Mouse (Mus musculus) urinary bladder, postnatal 25 days (tissue): ENCODE measurements at regions not wholly inside any gene's neighbourhood (a gene's known extent, or its start where the extent isn't known, plus 50 kb on each side); places are given as distances from the start of the nearest gene placed in this dataset.

Source experiments
- DNase-seq: peaks from one replicate; pipeline ENCODE4 v3.0.0; 2022; ENCODE audit warnings: low spot score

DNA sequence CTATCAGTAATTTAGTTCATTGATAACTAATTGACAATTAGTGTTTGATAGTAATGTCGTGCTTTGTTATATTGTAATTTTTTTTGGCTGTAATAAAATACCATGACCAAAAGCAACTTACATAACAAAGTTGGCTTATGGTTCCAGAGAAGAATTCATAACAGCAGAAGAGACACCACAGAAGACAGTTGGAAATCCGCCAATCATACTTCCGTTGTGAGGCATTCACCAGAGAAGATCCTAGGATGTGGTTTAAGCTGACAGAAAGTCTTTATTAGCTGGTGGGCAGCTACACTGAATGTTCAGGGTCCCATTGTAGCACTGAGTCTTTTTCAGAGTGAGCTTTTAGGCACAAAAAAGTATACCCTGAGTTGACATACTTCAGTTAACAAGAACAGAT lies 109.9 kb downstream of the Sec23a start:
- DNase-seq, result no peak

DNA sequence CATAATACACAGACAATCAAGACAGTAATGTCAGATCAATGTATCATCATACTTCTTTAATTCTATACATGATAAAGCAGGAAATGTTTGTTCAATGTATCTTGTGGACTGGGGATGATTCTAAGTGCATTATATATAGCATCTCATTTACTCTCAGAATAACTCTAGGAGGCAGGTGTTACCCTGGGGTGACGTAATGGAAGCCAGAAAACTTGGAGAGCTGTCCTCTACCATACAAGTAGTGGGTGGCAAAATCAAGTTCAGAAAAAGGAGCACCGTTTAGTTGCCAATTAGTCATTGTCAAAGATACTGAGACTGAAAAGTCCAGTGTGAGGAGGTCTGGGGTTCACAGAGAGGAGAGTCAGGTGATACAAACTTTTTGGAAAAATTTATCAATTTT lies 136.0 kb downstream of the Sec23a start:
- no peak for DNase-seq

DNA sequence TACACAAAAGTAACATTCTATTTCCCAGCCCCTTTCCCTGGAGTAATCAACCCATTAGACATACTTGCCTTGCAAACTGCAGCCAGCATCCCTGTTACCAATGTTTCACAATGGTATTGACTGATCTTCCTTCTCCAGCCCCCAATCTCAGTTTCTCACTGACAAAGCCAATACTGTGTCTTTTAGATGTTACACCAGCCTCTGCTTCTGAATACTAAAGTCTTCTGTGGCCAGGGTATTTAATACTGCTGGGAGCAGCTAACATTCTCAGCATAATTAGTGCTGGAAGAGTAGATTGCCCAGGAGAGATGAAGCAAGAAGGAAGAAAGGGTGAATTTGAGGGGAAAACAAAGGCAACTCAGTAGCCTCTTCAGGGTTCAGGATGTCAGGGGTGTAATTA lies 139.4 kb downstream of the Sec23a start:
- no peak for DNase-seq

DNA sequence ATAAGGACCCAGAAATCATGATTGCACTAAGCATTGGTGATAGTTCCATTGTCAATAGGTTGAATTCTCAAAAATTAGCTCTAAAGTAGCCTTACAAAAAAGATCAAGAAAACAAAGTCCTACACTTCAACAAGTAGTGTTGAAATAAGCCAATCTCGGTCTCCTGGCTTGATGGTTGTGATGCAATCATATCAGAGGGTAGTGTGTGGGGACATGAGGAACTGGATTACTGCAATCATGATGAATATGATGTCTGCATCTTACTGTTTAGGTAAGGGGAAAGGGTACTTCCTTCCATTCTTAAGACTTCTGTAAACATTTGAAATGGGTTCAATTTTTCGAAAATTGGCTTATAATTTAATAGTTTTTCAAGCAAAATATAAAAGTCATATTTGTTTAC lies 155.3 kb downstream of the Sec23a start:
- DNase-seq, result no peak

DNA sequence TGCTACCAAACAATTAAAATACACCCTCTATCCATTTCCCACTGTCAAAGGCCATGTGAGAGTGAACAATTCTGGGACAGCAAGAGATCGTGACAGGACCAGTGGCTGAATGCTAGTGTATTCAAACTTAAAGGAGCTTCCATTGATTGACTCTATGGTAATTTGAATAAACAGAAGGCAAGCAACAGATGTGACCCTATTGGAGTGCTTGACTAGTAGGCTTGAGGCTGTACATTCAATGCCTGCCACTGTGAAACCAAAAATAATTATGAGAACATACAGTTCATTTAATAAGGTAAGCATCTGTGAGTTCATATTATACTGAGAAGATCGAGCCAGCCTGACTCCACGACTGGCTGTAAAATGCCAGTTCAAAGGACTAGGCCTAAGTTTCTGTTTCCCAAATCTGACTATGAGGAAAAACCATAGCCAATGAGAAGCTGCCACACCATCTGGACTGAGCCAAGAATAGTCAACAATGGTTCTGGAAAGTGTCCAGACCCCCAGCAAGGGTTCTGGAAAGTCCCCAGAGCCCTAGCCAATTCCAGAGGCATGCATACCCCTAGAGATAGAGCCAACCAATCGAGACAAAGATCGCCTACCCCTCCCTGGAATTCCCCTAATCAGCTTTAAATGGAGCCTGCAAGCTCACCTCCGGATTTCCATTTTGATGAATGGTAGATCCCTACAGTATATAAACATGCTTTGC lies 160.0 kb downstream of the Sec23a start:
- no peak for DNase-seq

DNA sequence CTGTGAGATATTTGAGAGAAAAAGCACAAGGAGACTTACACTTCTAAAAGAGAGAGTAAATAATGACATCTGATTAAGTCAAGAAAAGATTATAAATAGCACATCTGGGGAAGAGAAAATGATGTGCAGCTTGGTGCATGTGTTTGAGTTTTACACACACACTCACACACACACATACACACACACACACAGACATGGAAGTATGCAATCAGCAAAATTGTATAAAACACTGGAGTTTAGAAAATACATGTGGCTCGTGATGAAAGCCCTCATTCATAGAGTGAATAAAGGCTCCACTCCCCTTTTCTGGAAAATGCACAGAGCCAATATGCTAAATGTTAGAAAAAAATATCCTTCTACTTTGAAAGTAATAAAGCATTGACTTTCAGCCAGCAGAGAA lies 182.2 kb downstream of the Sec23a start:
- DNase-seq, result no peak

DNA sequence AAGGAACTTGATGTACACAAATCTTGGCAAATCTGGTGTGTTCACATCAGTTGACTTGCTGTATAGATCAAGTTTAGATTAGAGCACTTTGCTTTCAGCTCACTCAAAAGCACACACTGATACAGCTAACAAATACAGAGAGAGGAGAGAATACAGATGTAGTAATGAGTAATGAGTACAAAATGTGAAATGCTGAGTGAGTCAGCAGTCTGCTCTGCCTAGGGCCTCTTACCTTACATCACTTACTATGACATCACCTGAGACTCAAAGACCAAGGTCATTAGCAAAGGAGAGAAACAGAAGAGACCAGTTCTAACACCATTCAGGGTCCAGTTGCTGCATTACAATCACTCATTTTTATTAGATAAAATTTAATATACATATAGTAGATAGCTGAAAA lies 184.0 kb downstream of the Sec23a start:
- DNase-seq, result no peak

DNA sequence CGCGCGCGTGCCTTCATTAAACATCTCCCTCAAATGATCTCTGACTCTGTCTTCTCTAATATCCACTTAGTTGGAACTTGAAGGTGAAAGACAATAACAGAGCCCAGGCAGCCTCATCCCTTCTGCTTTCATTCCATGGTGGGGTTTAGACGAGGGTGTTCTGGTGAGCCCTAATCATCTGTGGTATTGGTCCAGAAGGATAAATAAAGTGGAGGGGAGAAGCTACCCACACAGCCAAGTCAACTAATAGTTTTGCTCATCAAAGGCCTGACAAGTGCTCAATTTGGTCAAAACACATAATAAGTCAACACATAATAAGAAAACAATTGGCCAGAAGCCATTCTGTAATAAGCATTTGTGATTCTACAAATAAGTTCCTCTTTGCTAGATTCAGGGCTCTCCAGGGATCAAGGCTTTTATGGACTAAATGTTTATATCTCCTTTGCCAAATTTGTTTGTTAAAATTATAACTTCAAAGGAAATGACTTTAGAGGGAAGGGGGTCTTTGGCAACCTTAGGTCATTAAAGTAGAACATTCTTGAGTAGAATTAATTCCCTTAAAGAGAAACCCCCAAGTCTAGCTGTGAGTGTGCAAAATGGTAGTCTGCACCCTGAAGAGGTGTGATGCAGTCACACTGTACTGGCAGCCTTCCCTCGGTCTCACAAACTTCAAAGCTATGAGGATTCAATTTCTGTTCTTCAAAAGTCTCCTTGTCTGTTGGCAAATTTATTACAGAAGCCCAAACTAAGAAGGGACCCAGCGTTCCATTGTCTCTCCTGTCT lies 186.5 kb downstream of the Sec23a start:
- no peak for DNase-seq

DNA sequence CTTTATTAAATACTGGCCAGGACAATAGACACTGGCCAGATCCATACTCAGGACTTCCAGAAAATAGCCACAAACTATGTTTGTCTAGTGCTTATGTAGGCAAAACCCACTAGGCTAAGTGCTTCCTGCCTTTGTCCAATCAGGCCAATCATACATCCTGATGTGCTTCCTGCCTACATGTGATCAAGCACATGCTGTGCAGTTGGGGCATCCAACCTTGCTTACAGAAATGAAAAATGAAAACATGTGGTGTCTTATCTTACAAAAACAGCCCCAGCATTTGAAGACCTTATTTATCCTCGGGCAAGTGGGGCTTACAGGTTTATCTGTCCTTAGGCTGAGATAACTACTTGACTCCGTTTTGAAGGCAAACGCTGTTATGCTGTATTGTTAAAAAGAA lies 188.8 kb downstream of the Sec23a start:
- DNase-seq, result no peak

DNA sequence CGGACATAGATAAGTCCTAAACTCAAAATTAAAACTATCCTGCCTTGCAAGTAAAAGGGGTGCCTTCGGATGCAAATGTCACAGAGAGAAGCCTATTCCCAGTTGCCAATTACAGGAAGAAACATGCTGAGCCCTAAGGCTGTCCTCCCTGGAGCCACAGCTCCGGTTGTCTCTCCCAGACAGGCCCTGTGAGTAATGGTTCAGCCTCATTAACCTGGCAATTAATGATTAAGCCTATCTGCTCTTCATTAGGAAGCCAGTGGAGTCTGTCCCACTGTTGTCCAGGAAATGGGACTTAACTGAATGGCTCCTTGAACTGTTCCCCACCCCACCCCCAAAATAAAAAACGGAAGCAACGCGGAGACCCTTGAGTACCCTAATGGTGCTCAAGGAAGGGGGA lies 207.7 kb downstream of the Sec23a start:
- DNase-seq, result no peak

DNA sequence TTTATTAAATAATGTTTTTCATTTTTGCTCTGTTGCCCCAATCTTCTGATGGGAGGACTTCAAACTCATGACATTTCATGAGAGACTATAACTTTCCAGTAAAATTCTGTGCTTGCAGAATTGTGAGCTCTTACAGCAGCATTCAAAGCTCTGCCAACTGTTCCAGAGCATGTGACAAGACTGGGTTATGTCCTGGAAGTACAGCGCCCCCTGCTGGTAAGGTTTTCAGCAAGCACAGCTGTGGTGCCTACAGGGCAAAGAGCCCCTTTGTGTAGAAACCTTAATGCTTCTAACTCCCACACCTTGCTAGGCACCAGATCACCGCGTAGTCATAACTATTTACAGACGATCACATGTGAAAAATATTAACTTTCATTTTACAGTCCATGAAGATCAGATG lies 209.4 kb downstream of the Sec23a start:
- DNase-seq, result peak; percentile 85
